Mouse (Mus musculus) ES-Bruce4 (cell line): ENCODE data around the gene Inafm1.

Experiments used
- CTCF ChIP-seq: IDR thresholded peaks from one replicate; pipeline ENCODE4 v1.8.1; 2011; ENCODE audit warnings: low read depth, low read length
- POLR2A ChIP-seq: IDR thresholded peaks from one replicate; pipeline ENCODE4 v1.8.1; 2011; ENCODE audit warnings: low read length; ENCODE audit not compliant: insufficient read depth

DNA sequence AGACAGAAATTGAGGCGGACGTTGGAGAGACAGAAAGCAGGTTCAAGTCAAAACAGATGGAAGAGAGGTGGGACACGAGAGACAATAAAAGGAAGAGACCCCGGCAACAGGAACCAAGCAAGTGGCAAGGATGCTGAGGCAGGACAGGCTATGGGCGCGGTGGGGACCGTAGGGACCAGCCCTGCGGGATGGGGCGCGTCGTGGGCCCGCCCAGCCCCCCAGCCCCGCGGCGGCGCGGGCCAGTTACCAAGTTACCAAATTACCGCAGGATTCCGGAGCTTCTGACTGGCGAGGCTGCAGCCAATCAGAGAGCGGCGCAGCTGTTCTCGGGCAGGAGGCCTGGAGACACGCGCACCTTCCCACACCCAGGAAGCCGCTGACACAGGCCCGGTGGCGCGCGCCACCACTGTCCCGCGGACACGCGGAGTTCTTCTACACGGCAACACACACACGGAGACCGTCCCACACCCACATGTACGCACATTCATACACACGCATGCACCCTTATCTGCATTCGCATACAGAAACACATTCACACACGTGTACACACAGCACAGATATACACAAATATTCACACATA, 22.0 kb upstream of the Inafm1 start:
- TF ChIP-seq CTCF, result no peak
- no peak for TF ChIP-seq POLR2A
